Mouse (Mus musculus): Measurements from ENCODE around the gene Vsig1. TPM values are rescaled to one million over a fixed set of nuclear protein-coding genes. Genes with fewer than 3 reads are reported as not detected.

Vsig1 gene
- total RNA-seq, 1 experiment from 2014 or later = not detected

GRCm38 (mm10) chrX:140985256-140985655 lies 77.8 kb downstream of the Vsig1 start:
- ATAC-seq (replicated peaks in 1 of 2; ENCODE audit: insufficient read depth in 1 of 2, low FRiP score in 2 of 2, low TSS enrichment in 1 of 2, low read depth in 1 of 2, poor library complexity in 2 of 2, severe bottlenecking in 2 of 2) = no peak

Other genes with a start within 250 kb of the Vsig1 start
- 0.84 and 2.3 TPM in 2 replicates for gene Mid2, start 243.0 kb upstream of the Vsig1 start, total RNA-seq (2017)
- gene Tex13b, start 94.2 kb upstream of the Vsig1 start, total RNA-seq (2017) = not detected in 2 replicates
- gene Psmd10, start 49.1 kb downstream of the Vsig1 start, total RNA-seq (2017) = 43.6 and 64.7 TPM in 2 replicates
- gene Atg4a, start 49.3 kb downstream of the Vsig1 start, total RNA-seq (2017) = 26.4 and 29.1 TPM in 2 replicates

Data from hematopoietic stem cell, adult 5-6 weeks (primary cell).